Mouse (Mus musculus): ENCODE data around the gene Tspan5.

The Tspan5 gene

GRCm38 (mm10) chr3:138771549-138772333 lies 29.7 kb downstream of the Tspan5 start:
- DNase-seq (ENCODE audit: low spot score), result no peak

- DNase-seq (ENCODE audit: low spot score), result no peak
These were observed 32.0 kb downstream of the Tspan5 start for GRCm38 (mm10) chr3:138773871-138774606.

GRCm38 (mm10) chr3:138774607-138774943 lies 32.6 kb downstream of the Tspan5 start:
- no peak for DNase-seq (ENCODE audit: low spot score)

GRCm38 (mm10) chr3:138775926-138776715 lies 34.1 kb downstream of the Tspan5 start:
- no peak for DNase-seq (ENCODE audit: low spot score)

GRCm38 (mm10) chr3:138781492-138781891 lies 39.5 kb downstream of the Tspan5 start:
- no peak for DNase-seq (ENCODE audit: low spot score)

GRCm38 (mm10) chr3:138783859-138784640 lies 42.1 kb downstream of the Tspan5 start:
- DNase-seq (ENCODE audit: low spot score), result no peak

- DNase-seq (ENCODE audit: low spot score), result no peak
These were observed 42.6 kb downstream of the Tspan5 start for GRCm38 (mm10) chr3:138784641-138785025.

- no peak for DNase-seq (ENCODE audit: low spot score)
These were observed 45.9 kb downstream of the Tspan5 start for GRCm38 (mm10) chr3:138787758-138788488.

GRCm38 (mm10) chr3:138788489-138788850 lies 46.5 kb downstream of the Tspan5 start:
- no peak for DNase-seq (ENCODE audit: low spot score)

- no peak for DNase-seq (ENCODE audit: low spot score)
These were observed 47.3 kb downstream of the Tspan5 start for GRCm38 (mm10) chr3:138789275-138789674.

GRCm38 (mm10) chr3:138794533-138794932 lies 52.5 kb downstream of the Tspan5 start:
- no peak for DNase-seq (ENCODE audit: low spot score)

GRCm38 (mm10) chr3:138795951-138796350 lies 54.0 kb downstream of the Tspan5 start:
- DNase-seq (ENCODE audit: low spot score), result no peak

- no peak for DNase-seq (ENCODE audit: low spot score)
These were observed 54.6 kb downstream of the Tspan5 start for GRCm38 (mm10) chr3:138796583-138796982.

GRCm38 (mm10) chr3:138800664-138801411 lies 58.8 kb downstream of the Tspan5 start:
- no peak for DNase-seq (ENCODE audit: low spot score)

- no peak for DNase-seq (ENCODE audit: low spot score)
These were observed 59.7 kb downstream of the Tspan5 start for GRCm38 (mm10) chr3:138801661-138802060.

- DNase-seq (ENCODE audit: low spot score), result no peak
These were observed 60.9 kb downstream of the Tspan5 start for GRCm38 (mm10) chr3:138802722-138803443.

- DNase-seq (ENCODE audit: low spot score), result no peak
These were observed 61.6 kb downstream of the Tspan5 start for GRCm38 (mm10) chr3:138803444-138804085.

- DNase-seq (ENCODE audit: low spot score), result no peak
These were observed 62.4 kb downstream of the Tspan5 start for GRCm38 (mm10) chr3:138804104-138805048.
